Mouse (Mus musculus): ENCODE measurements around the gene Spin2-ps6. TPM values are rescaled to one million over a fixed set of nuclear protein-coding genes. Genes with fewer than 3 reads are reported as not detected.
"Not testable (repeated sequence)": the region's sequence is repeated elsewhere in the genome, so short reads cannot be mapped to it uniquely, and the experiment has no call there.

Spin2-ps6 gene
- total RNA-seq (2014; rRNA removed) (not detected in 2 replicates), polyA plus RNA-seq (2012; rRNA removed) (not detected in 2 replicates)

GRCm38 (mm10) chrX:33234569-33234968 is at the start of gene Spin2-ps6:
Gene Spin2-ps6, plus strand, starts transcription at chrX:33234869.
- DNase-seq (ENCODE audit: extremely low read depth, low read depth, low spot score); H3K36me3 ChIP-seq (ENCODE audit: control insufficient read depth, insufficient read depth, low read length); H3K9ac ChIP-seq (ENCODE audit: low read depth, low read length); H3K27me3 ChIP-seq (ENCODE audit: control insufficient read depth, insufficient read depth, low read length); H3K79me2 ChIP-seq (ENCODE audit: control insufficient read depth, insufficient read depth, low read length); H3K4me3 ChIP-seq (ENCODE audit: insufficient read depth, low read depth, low read length); H3K27ac ChIP-seq (replicated peaks; ENCODE audit: insufficient read depth, low read depth, low read length); H3K4me1 ChIP-seq (ENCODE audit: control insufficient read depth, insufficient read depth, low read length): not testable (repeated sequence)
- 92% methylated on average over 1 of the region's 3 CpGs for WGBS

Other genes with a start within 250 kb of the Spin2-ps6 start
- gene Btbd35f12, start 78.5 kb downstream of the Spin2-ps6 start, total RNA-seq (2014; rRNA removed), result not detected in 2 replicates
- not detected in 2 replicates for gene Btbd35f12, start 78.5 kb downstream of the Spin2-ps6 start, polyA plus RNA-seq (2012; rRNA removed)

Data from liver, adult 2 months (tissue).